Mouse (Mus musculus) heart, adult 11 months (tissue): ENCODE measurements around the gene Smarcb1.

Experiments
- DNase-seq: peaks from one replicate; pipeline ENCODE4 v3.0.0; 2022

Smarcb1 gene

GRCm38 (mm10) chr10:75932891-75933290, 11.5 kb upstream of the Smarcb1 start, which contains the start of gene Chchd10:
Gene Chchd10 (plus strand): TSS chr10:75933130.
- DNase-seq: peak; percentile 86

DNA sequence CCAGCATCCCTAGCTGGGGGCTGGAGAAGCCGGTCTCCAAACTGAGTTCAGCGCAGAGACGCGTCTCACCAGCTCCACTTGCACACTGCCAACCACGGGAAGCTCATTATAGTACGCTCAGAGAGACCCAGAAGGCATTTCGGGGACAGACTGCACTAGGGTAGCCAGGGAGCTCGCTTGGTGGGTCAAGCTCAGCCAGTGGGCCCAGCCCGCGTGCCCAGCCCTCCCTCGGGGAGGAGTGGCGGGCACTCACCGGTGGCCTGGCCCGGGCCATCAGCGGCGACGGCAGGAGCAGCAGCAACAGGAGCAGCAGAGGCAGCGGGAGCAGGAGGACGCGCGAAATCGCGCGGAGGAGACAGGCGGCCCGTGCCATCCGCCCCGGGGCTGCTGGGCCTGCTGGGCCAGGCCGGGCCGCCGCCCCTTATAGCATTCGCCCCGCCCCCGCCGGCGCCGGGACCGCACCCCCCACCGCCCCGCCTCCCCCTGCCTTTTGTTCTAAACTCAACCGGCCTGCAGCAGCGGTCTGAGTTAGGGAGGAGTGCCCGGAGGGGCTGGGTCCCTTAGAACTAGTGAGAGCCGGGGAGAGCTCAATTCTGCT, 10.8 kb upstream of the Smarcb1 start:
- DNase-seq: peak; percentile 96

GRCm38 (mm10) chr10:75931311-75931710, 9.9 kb upstream of the Smarcb1 start:
- peak; percentile 92 for DNase-seq

DNA sequence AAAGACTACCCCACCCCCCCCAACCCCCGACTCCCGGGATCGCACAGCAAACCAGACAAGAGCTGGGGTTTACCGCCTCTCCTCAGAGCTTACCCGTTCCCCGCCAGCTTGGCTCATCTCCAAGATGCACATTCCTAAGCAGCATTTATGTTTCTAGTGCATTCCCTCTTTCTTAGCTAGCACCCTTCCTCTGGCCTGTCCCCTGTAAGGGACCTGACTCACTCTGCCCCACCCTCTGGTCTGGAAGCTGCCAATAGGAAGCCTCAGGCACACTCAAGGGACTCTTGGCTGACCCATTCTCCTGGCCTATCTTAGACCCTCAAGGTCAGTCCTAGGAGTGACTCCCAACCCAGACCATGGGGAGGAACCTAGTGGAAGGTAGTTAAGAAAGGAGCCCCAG, 8.9 kb upstream of the Smarcb1 start:
- peak; percentile 90 for DNase-seq

DNA sequence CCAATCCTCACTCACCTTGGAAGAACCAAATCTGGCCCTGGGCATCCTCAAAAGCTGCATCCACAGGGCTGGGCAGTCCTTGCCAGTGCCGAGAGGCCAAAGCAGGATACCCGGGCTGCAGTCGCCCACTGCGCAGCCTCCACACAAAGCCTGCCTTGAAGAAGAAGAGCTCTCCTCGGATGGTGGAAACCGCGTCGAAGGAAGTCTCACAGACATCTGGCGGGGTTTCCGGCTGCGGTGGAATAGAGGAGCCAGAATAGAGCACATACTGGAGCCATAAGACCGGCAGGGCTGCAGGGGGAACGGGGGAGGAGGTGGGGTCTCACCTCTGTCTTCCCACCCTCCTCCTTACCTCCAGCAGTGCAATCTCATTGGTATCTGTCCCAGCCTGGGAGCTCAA, 5.0 kb upstream of the Smarcb1 start:
- no peak for DNase-seq

DNA sequence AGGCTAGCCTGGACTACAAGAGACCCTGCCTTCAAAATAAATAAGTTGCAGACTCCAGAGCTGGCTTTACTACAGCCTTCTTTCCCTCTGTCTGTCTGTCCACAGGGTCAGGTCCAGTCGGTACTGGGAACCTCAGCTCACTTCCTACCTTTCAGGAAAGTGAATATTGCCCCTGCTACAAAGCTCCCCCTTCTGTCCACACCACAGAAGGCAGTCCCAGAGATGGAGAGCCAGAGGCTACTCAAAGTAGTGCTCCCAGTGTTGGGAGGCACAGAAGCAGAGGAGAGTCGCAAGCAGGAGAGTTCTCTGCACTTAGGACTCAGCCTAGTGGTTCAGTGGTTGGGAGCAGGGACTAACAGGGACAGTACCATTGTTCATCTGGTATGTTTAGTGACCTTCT, 2.9 kb upstream of the Smarcb1 start:
- no peak for DNase-seq

GRCm38 (mm10) chr10:75921726-75922560, 526 bp upstream of the Smarcb1 start:
- DNase-seq: no peak

- DNase-seq: no peak
Measured at GRCm38 (mm10) chr10:75919026-75919425, 2.4 kb downstream of the Smarcb1 start.

DNA sequence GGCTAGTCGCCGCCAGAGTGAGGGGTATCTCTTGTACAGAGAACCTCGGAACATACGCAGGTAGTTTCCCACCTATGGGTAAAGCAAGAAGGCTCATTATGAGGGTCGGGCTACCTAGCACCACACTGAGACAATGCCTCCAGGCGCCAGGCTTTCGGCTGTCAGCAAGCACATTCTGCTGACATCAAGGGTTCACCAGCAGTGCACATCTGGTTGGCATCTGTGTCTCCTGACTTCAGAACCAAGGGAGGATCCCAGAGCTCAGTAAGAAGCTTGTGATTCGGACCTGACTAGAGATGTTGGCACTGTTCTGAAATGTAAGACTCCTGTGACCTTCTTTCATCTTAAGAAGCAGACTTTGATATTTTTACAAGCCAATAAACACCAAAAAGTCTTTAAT, 4.6 kb downstream of the Smarcb1 start:
- DNase-seq: no peak

- DNase-seq: no peak
Measured at GRCm38 (mm10) chr10:75915557-75915956, 5.9 kb downstream of the Smarcb1 start.

GRCm38 (mm10) chr10:75913013-75913589, 8.3 kb downstream of the Smarcb1 start:
- DNase-seq: no peak

- peak; percentile 92 for DNase-seq
Measured at GRCm38 (mm10) chr10:75910698-75911097, 10.7 kb downstream of the Smarcb1 start.

- DNase-seq: no peak
Measured at GRCm38 (mm10) chr10:75906882-75907281, 14.5 kb downstream of the Smarcb1 start.

DNA sequence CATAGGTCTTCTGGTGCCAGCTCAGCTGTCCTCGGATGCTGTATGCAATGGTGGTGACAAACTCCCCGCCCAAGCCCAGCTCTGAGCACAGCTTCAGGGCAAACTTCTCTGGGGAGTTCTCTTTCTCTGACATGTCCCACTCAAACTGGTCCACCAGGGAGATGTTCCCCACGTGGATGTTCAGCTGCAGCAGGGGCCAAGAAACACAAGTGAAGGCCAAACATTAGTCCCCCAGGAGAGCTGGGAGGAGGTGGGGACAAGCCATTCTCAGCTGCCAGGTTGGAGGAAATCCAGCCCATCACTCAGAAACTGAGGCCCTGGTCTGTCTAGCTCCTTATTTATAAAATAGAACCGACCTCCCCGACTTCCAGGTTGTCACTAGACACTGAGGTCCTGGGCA, 17.0 kb downstream of the Smarcb1 start:
- peak; percentile 94 for DNase-seq

GRCm38 (mm10) chr10:75898846-75899245, 22.6 kb downstream of the Smarcb1 start:
- peak; percentile 99 for DNase-seq

GRCm38 (mm10) chr10:75898039-75898564, 23.3 kb downstream of the Smarcb1 start:
- DNase-seq: peak; percentile 93

- DNase-seq: peak; percentile 93
Measured at GRCm38 (mm10) chr10:75897373-75897772, 24.0 kb downstream of the Smarcb1 start.

- no peak for DNase-seq
Measured at GRCm38 (mm10) chr10:75896208-75896607, 25.2 kb downstream of the Smarcb1 start.

GRCm38 (mm10) chr10:75895730-75896129, 25.7 kb downstream of the Smarcb1 start:
- no peak for DNase-seq

DNA sequence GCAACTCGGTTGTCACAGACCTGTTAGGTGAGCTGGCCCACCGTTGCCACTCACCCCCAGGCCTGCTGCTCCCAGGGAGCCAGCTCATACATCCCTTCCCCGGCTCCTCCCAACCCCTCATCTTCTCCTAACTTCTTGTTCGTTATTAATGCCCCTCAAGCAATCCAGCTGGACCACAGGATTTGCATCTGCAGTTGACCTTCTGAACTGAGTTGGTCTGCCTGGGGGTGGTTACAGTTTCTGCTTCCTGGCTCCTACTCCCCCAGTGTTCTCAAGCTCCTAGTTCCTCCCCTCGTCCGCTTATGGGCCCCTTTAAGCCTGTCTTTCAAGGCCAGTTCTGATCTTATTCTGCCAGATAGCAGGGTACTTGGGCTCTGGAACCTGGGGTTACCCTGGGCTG, 26.8 kb downstream of the Smarcb1 start:
- no peak for DNase-seq

GRCm38 (mm10) chr10:75893089-75893750, 28.2 kb downstream of the Smarcb1 start, which contains the start of gene Derl3:
Gene Derl3 (plus strand): TSS chr10:75893413.
- peak; percentile 100 for DNase-seq

DNA sequence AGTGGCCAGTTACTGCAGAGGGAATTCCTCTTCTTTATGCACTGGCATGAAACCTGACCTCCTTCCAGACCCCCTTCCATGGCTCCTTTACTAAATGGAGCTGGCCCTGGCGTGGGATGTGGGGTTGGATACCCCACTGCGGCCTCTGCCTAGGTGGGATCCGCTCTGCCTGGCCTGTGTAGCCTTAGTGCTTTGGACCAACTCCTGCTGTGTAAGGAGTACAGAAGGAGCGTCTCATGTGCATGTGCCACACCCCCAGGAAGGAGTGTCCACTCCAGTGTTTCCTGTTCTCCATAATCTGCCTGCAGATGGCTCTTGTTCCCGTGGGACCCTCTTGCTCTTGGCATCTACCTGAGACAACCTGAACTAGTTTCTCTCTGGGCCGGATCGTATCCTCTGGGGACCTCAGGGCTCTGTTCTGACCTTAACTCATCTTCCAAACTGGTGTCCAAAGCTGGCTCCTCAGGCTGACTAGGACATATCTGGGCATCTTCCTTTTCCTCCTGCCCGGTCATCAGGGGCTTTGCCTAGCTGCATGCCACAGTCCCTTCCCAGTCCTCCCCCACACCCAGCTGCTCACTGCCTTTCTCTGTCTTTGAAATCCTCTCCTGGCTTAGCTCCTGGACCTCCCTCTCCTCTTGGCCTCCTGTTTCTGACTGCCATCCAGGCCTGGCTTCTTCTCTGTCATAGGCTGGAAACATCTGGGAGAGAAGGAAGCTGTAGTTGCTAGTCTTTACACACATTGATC, 31.8 kb downstream of the Smarcb1 start:
- DNase-seq: peak; percentile 89
